In genomic region chr19:25579440-25579839, GRCm38 (mm10) we compare ENCODE assay signal across 22 mouse cellular contexts. TPM values are rescaled to one million over a fixed set of nuclear protein-coding genes. Genes with fewer than 3 reads are reported as not detected.
DNase-seq lines count a peak whose midpoint lies in the region; ATAC-seq and TF ChIP-seq lines count a peak whose summit lies in the region.
"Had no signal": no experiment of that assay in that cellular context is flagged by ENCODE, and none has a peak within 500 bp of the region (broad histone marks: within the 10 kb centered on the region; RNA-seq: fewer than 3 reads in every experiment).

No protein-coding gene starts in this region.

- no peak overlapping the region for H3K27ac ChIP-seq in forebrain, postnatal 0 days (ENCODE audit: low read depth, low read length)
- no peak overlapping the region for H3K27ac ChIP-seq in forebrain, embryonic 14.5 days (ENCODE audit: low read depth, low read length)
- no peak overlapping the region for H3K27ac ChIP-seq in liver, postnatal 0 days (ENCODE audit: low read depth)
- no peak overlapping the region for H3K27ac ChIP-seq in ES-Bruce4 (ENCODE audit: insufficient read depth, low read length)
- no peak overlapping the region for H3K27ac ChIP-seq in midbrain, embryonic 16.5 days (ENCODE audit: low read length)
- H3K27ac ChIP-seq: embryonic facial prominence, embryonic 15.5 days; heart, embryonic 13.5 days; liver, embryonic 15.5 days; neural tube, embryonic 13.5 days; stomach, embryonic 15.5 days had no signal

- H3K4me3 ChIP-seq in forebrain, postnatal 0 days (ENCODE audit: low read depth, low read length): no peak overlapping the region
- H3K4me3 ChIP-seq in forebrain, embryonic 14.5 days (ENCODE audit: low read depth, low read length): no peak overlapping the region
- no peak overlapping the region for H3K4me3 ChIP-seq in liver, postnatal 0 days (ENCODE audit: low read depth, low read length)
- H3K4me3 ChIP-seq in ES-Bruce4 (ENCODE audit: low read depth, low read length): no peak overlapping the region
- H3K4me3 ChIP-seq in midbrain, embryonic 16.5 days (ENCODE audit: low read depth, low read length): no peak overlapping the region
- H3K4me3 ChIP-seq: embryonic facial prominence, embryonic 15.5 days; heart, embryonic 13.5 days; liver, embryonic 15.5 days; neural tube, embryonic 13.5 days; stomach, embryonic 15.5 days had no signal

- no peaks in the 10 kb centered on the region for H3K27me3 ChIP-seq in forebrain, postnatal 0 days (ENCODE audit: insufficient read depth, low read length)
- no peaks in the 10 kb centered on the region for H3K27me3 ChIP-seq in forebrain, embryonic 14.5 days (replicated peaks; ENCODE audit: control insufficient read depth, insufficient read depth, low read length)
- peaks cover 13% of the 10 kb centered on the region; the same call in 1 of the 2 replicates for H3K27me3 ChIP-seq in liver, postnatal 0 days (ENCODE audit: insufficient read depth, low read length)
- no peaks in the 10 kb centered on the region for H3K27me3 ChIP-seq in ES-Bruce4 (ENCODE audit: control insufficient read depth, insufficient read depth, low read length, poor library complexity, severe bottlenecking)
- no peaks in the 10 kb centered on the region; the same call in 1 of the 2 replicates for H3K27me3 ChIP-seq in midbrain, embryonic 16.5 days (ENCODE audit: control insufficient read depth, insufficient read depth, low read depth, low read length)

- H3K4me2 ChIP-seq in forebrain, postnatal 0 days (ENCODE audit: low read depth): no peak overlapping the region
- no peak overlapping the region for H3K4me2 ChIP-seq in forebrain, embryonic 14.5 days (ENCODE audit: low read length)
- H3K4me2 ChIP-seq in liver, postnatal 0 days (ENCODE audit: low read depth, low read length): no peak overlapping the region
- no peak overlapping the region for H3K4me2 ChIP-seq in midbrain, embryonic 16.5 days (ENCODE audit: low read length)
- H3K4me2 ChIP-seq: embryonic facial prominence, embryonic 15.5 days; heart, embryonic 13.5 days; liver, embryonic 15.5 days; neural tube, embryonic 13.5 days; stomach, embryonic 15.5 days had no signal

- H3K9me3 ChIP-seq in forebrain, postnatal 0 days (ENCODE audit: low read length): no peaks in the 10 kb centered on the region
- no peaks in the 10 kb centered on the region for H3K9me3 ChIP-seq in forebrain, embryonic 14.5 days (replicated peaks; ENCODE audit: control insufficient read depth, low read length)
- H3K9me3 ChIP-seq in liver, postnatal 0 days (ENCODE audit: low read length): no peaks in the 10 kb centered on the region
- H3K9me3 ChIP-seq in ES-Bruce4 (replicated peaks; ENCODE audit: control insufficient read depth, insufficient read depth, low read length, poor library complexity, severe bottlenecking): no peaks in the 10 kb centered on the region
- H3K9me3 ChIP-seq in midbrain, embryonic 16.5 days (replicated peaks; ENCODE audit: control insufficient read depth, low read length, poor library complexity, severe bottlenecking): no peaks in the 10 kb centered on the region
- H3K9me3 ChIP-seq: embryonic facial prominence, embryonic 15.5 days; heart, embryonic 13.5 days; liver, embryonic 15.5 days; neural tube, embryonic 13.5 days; stomach, embryonic 15.5 days had no signal

- H3K36me3 ChIP-seq in forebrain, postnatal 0 days (ENCODE audit: insufficient read depth): no peaks in the 10 kb centered on the region
- no peaks in the 10 kb centered on the region for H3K36me3 ChIP-seq in forebrain, embryonic 14.5 days (ENCODE audit: control insufficient read depth, insufficient read depth, low read length)
- H3K36me3 ChIP-seq in liver, postnatal 0 days (replicated peaks; ENCODE audit: insufficient read depth, low read length): no peaks in the 10 kb centered on the region
- H3K36me3 ChIP-seq in ES-Bruce4 (ENCODE audit: control insufficient read depth, insufficient read depth, low read length, poor library complexity, severe bottlenecking): no peaks in the 10 kb centered on the region
- H3K36me3 ChIP-seq in midbrain, embryonic 16.5 days (ENCODE audit: control insufficient read depth, insufficient read depth, low read length): no peaks in the 10 kb centered on the region
- H3K36me3 ChIP-seq: embryonic facial prominence, embryonic 15.5 days; heart, embryonic 13.5 days; liver, embryonic 15.5 days; neural tube, embryonic 13.5 days; stomach, embryonic 15.5 days had no signal

- 0 out of 2 replicates have a peak, but pooled peaks have one; percentile 18 for TF ChIP-seq CTCF in forebrain, postnatal 0 days (IDR thresholded peaks at IDR 0.05; ENCODE audit: low read depth)
- TF ChIP-seq CTCF in liver, postnatal 0 days (IDR thresholded peaks at IDR 0.05; ENCODE audit: low read depth): peak; percentile 45
- peak; percentile 57 for TF ChIP-seq CTCF in ES-Bruce4 (IDR thresholded peaks at IDR 0.05; ENCODE audit: low read depth, low read length)

- no peak for TF ChIP-seq EP300 in liver, postnatal 0 days (IDR thresholded peaks at IDR 0.05; ENCODE audit: low read depth)
- no peak for TF ChIP-seq EP300 in ES-Bruce4 (IDR thresholded peaks at IDR 0.05; ENCODE audit: insufficient read depth, low read depth, low read length)

- DNase-seq in forebrain, postnatal 0 days: no peak
- DNase-seq in forebrain, embryonic 14.5 days (ENCODE audit: low spot score): no peak
- no peak for DNase-seq in liver, postnatal 0 days
- no peak for DNase-seq in liver
- DNase-seq in induced T-regulatory cell, adult 2 months (ENCODE audit: low read depth): peak; percentile 7
- DNase-seq in cerebellum, postnatal 4 days (ENCODE audit: low spot score in 2 of 2): no peak
- DNase-seq: cerebellum, adult 18-20 months; kidney, postnatal 14 days; thymus, postnatal 14 days had no signal

- WGBS in forebrain, postnatal 0 days: 87% methylated on average over 2 of the region's 2 CpGs
- WGBS in forebrain, embryonic 14.5 days: 88% methylated on average over 2 of the region's 2 CpGs
- 86% methylated on average over 2 of the region's 2 CpGs for WGBS in liver, postnatal 0 days (ENCODE audit: insufficient replicate concordance)
- WGBS in midbrain, embryonic 16.5 days: 92% methylated on average over 2 of the region's 2 CpGs

- TF ChIP-seq POLR2A in ES-Bruce4 (IDR thresholded peaks at IDR 0.05; ENCODE audit: insufficient read depth, low read length): no peak

- H3K4me1 ChIP-seq in forebrain, postnatal 0 days (ENCODE audit: insufficient read depth): no peaks in the 10 kb centered on the region
- H3K4me1 ChIP-seq in forebrain, embryonic 14.5 days (ENCODE audit: control insufficient read depth, insufficient read depth, low read length): peaks cover 11% of the 10 kb centered on the region
- H3K4me1 ChIP-seq in liver, postnatal 0 days (ENCODE audit: insufficient read depth): no peaks in the 10 kb centered on the region
- H3K4me1 ChIP-seq in ES-Bruce4 (ENCODE audit: control insufficient read depth, insufficient read depth, low read length): peaks cover 5% of the 10 kb centered on the region
- no peaks in the 10 kb centered on the region; the same call in 1 of the 2 replicates for H3K4me1 ChIP-seq in midbrain, embryonic 16.5 days (ENCODE audit: control insufficient read depth, insufficient read depth, low read length)
- H3K4me1 ChIP-seq: embryonic facial prominence, embryonic 15.5 days had no signal

- ATAC-seq in forebrain, postnatal 0 days: no peak
- no peak for ATAC-seq in forebrain, embryonic 14.5 days
- ATAC-seq in liver, postnatal 0 days: no peak
- ATAC-seq in midbrain, embryonic 16.5 days: no peak

- no peak overlapping the region for H3K9ac ChIP-seq in forebrain, postnatal 0 days
- H3K9ac ChIP-seq in forebrain, embryonic 14.5 days (ENCODE audit: low read length): no peak overlapping the region
- H3K9ac ChIP-seq in liver, postnatal 0 days (replicated peaks): no peak overlapping the region
- H3K9ac ChIP-seq in ES-Bruce4 (ENCODE audit: low read depth, poor library complexity, severe bottlenecking): no peak overlapping the region
- no peak overlapping the region for H3K9ac ChIP-seq in midbrain, embryonic 16.5 days (ENCODE audit: low read depth, low read length)
- H3K9ac ChIP-seq: embryonic facial prominence, embryonic 15.5 days; heart, embryonic 13.5 days; liver, embryonic 15.5 days; neural tube, embryonic 13.5 days; stomach, embryonic 15.5 days had no signal

RNA-seq across cellular contexts. Expression of gene Dmrt3, which starts 30.7 kb away (rescaled TPM):
- 1.5 and 1.8 TPM in 2 replicates for total RNA-seq in forebrain, postnatal 0 days (2014; rRNA removed)
- 1.5 and 2.1 TPM in 2 replicates for polyA plus RNA-seq in forebrain, postnatal 0 days (2015; fragmentation: Nextera tagmentation; extraction: Ambion mirVana)
- polyA plus RNA-seq in forebrain, embryonic 14.5 days (2014; fragmentation: Nextera tagmentation; extraction: Ambion mirVana): 3.6 and 5.0 TPM in 2 replicates
- not detected in 2 replicates for polyA plus RNA-seq in liver, postnatal 0 days (2015; fragmentation: Nextera tagmentation; extraction: Ambion mirVana)
- polyA plus RNA-seq in ES-Bruce4 (2011; ENCODE audit: insufficient read depth, insufficient read length, low read depth, missing spikeins): 0.84 and 1.4 TPM in 2 replicates
- not detected in 2 replicates for polyA plus RNA-seq in midbrain, embryonic 16.5 days (2015; fragmentation: Nextera tagmentation; extraction: Ambion mirVana)
- total RNA-seq: adrenal gland, adult 18-20 months; hematopoietic stem cell, adult 5-6 weeks; left cerebral cortex, postnatal 36 days; megakaryocyte, adult 5-6 weeks; monocyte, adult 5-6 weeks had no signal
- polyA plus RNA-seq: gonadal fat pad, adult 2 months; liver, embryonic 15.5 days had no signal
